Mouse (Mus musculus) embryonic facial prominence, embryonic 14.5 days (tissue): ENCODE results near the gene Usp16. TPM values are rescaled to one million over a fixed set of nuclear protein-coding genes. Genes with fewer than 3 reads are reported as not detected.

Source experiments
- ATAC-seq: fragments of 200-750 bp; cut with Nextera tagmentation; 2 replicates; pipeline ENCODE4 v1.8.0; 2017; ENCODE audit warnings: low read depth, moderate number of reproducible peaks, moderate TSS enrichment
- DNase-seq: peaks from one replicate; pipeline ENCODE4 v3.0.0-alpha.2; 2015; ENCODE audit warnings: low spot score
- H3K27ac ChIP-seq: fragments of 300-500 bp; sonication (generic); replicated peaks from 2 replicates; pipeline ENCODE4 v1.5.1; 2014; ENCODE audit warnings: low read depth, mild to moderate bottlenecking, low read length, moderate library complexity
- H3K27me3 ChIP-seq: fragments of 300-500 bp; sonication (generic); replicated peaks from 2 replicates; pipeline ENCODE4 v1.6.1; 2014; ENCODE audit warnings: low read length; ENCODE audit not compliant: control insufficient read depth, insufficient read depth
- H3K36me3 ChIP-seq: fragments of 300-500 bp; sonication (generic); 2 replicates; pipeline ENCODE4 v1.6.1; 2014; ENCODE audit warnings: low read length, mixed read lengths; ENCODE audit not compliant: control insufficient read depth, insufficient read depth
- H3K4me1 ChIP-seq: fragments of 300-500 bp; sonication (generic); 2 replicates; pipeline ENCODE4 v1.6.1; 2014; ENCODE audit warnings: antibody characterized with exemption, low read length; ENCODE audit not compliant: control insufficient read depth, insufficient read depth
- H3K4me2 ChIP-seq: fragments of 300-500 bp; sonication (generic); 2 replicates; pipeline ENCODE4 v1.6.1; 2014; ENCODE audit warnings: low read depth, mild to moderate bottlenecking, low read length, moderate library complexity, mixed read lengths
- H3K4me3 ChIP-seq: fragments of 300-500 bp; sonication (generic); 2 replicates; pipeline ENCODE4 v1.5.1; 2014; ENCODE audit warnings: low read depth, mild to moderate bottlenecking, low read length
- H3K9ac ChIP-seq: fragments of 300-500 bp; sonication (generic); 2 replicates; pipeline ENCODE4 v1.6.1; 2014; ENCODE audit warnings: low read depth, mild to moderate bottlenecking, low read length, moderate library complexity, mixed read lengths
- H3K9me3 ChIP-seq: fragments of 300-500 bp; sonication (generic); 2 replicates; pipeline ENCODE4 v1.6.1; 2016; ENCODE audit warnings: low read length; ENCODE audit not compliant: control insufficient read depth
- WGBS: fragments of 180-500 bp; shearing (Covaris S2); extraction: QIAGEN DNeasy Blood & Tissue Kit; methylation state at CpG from one replicate; pipeline ENCODE4 v1.1.7; 2014; 5-methylcytosine and 5-hydroxymethylcytosine counted together
- polyA plus RNA-seq: library from polyadenylated mRNA; unstranded; fragments of >200 nt; fragmentation: Nextera tagmentation; extraction: Ambion mirVana; gene quantifications from 2 replicates; pipeline ENCODE4 v1.2.1, GENCODE M21; 2014

The Usp16 gene
- polyA plus RNA-seq, 1 experiment from 2014 or later = 50.8 TPM

GRCm38 (mm10) chr16:87524228-87524627 lies 69.7 kb downstream of the Usp16 start:
- H3K9me3 ChIP-seq = no peaks in the 10 kb centered on the region
- H3K4me2 ChIP-seq = no peak overlapping the region
- H3K27me3 ChIP-seq = no peaks in the 10 kb centered on the region
- H3K36me3 ChIP-seq = no peaks in the 10 kb centered on the region
- 90% methylated on average over 5 of the region's 5 CpGs for WGBS
- no peak for ATAC-seq
- DNase-seq = no peak
- H3K4me3 ChIP-seq = no peak overlapping the region
- H3K4me1 ChIP-seq = no peaks in the 10 kb centered on the region
- H3K9ac ChIP-seq = no peak overlapping the region
- no peak overlapping the region for H3K27ac ChIP-seq

- H3K27me3 ChIP-seq = no peaks in the 10 kb centered on the region
- no peaks in the 10 kb centered on the region for H3K4me1 ChIP-seq
- H3K9me3 ChIP-seq = no peaks in the 10 kb centered on the region
- no peak overlapping the region for H3K4me3 ChIP-seq
- WGBS = 56% methylated on average over 8 of the region's 8 CpGs
- H3K9ac ChIP-seq = no peak overlapping the region
- H3K27ac ChIP-seq = no peak overlapping the region
- ATAC-seq (no peak), DNase-seq (no peak)
- H3K4me2 ChIP-seq = no peak overlapping the region
- no peaks in the 10 kb centered on the region for H3K36me3 ChIP-seq
These were observed 73.2 kb downstream of the Usp16 start for GRCm38 (mm10) chr16:87527553-87528249.

GRCm38 (mm10) chr16:87528755-87529154 lies 74.3 kb downstream of the Usp16 start:
- Histone ChIP-seq H3K4me2 (no peak overlapping the region), H3K27ac (no peak overlapping the region), H3K9ac (no peak overlapping the region), H3K36me3 (no peaks in the 10 kb centered on the region), H3K9me3 (no peaks in the 10 kb centered on the region), H3K4me3 (no peak overlapping the region), H3K27me3 (no peaks in the 10 kb centered on the region), H3K4me1 (no peaks in the 10 kb centered on the region)
- DNase-seq = no peak
- no peak for ATAC-seq
- WGBS = 46% methylated on average over 10 of the region's 10 CpGs

Other genes with a start within 250 kb of the Usp16 start
- gene N6amt1, start 100.5 kb upstream of the Usp16 start, polyA plus RNA-seq = 15.8 and 21.4 TPM in 2 replicates
- gene Ltn1, start 22.1 kb upstream of the Usp16 start, polyA plus RNA-seq = 26.8 and 30.8 TPM in 2 replicates
- 8.1 and 9.1 TPM in 2 replicates for gene Rwdd2b, start 14.1 kb upstream of the Usp16 start, polyA plus RNA-seq
- 391 and 429 TPM in 2 replicates for gene Cct8, start 41.2 kb downstream of the Usp16 start, polyA plus RNA-seq
- gene Map3k7cl, start 98.6 kb downstream of the Usp16 start, polyA plus RNA-seq = 1.8 and 1.9 TPM in 2 replicates
- gene Bach1, start 244.2 kb downstream of the Usp16 start, polyA plus RNA-seq = 11.9 and 12.8 TPM in 2 replicates